Mouse (Mus musculus) urinary bladder, postnatal 36 days (tissue): ENCODE results near the gene Catspere2.
"Not testable (repeated sequence)": the region's sequence is repeated elsewhere in the genome, so short reads cannot be mapped to it uniquely, and the experiment has no call there.

ENCODE experiments used
- DNase-seq, 2 experiments: peaks; one replicate each; pipeline ENCODE4 v3.0.0; 2022; ENCODE audit warnings: low spot score in 2 of 2, mixed read lengths in 1 of 2

Gene Catspere2

DNA sequence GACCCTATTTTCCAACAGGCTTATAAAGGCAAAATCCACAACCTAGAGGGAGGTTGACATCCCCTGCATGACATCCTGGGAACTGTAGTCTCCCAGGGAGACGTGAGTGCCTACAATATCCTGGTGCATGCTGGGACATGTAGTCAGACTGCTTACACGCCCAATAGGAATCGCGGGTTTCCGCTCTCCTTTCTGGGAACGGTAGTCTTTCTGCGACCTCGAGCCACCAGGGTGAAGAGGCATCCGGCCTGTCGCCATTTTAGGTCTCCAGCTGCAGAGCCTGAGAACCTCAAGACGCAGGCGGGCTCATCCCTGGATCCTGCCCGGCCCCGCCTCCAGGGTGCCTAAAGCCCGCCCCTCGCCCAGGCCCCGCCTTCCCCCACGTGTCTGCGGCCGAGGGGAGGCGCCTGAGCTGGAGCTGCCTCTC lies at the start of gene Catspere2:
Gene Catspere2, plus strand, starts transcription at position 400 of the 427 bp plus-strand sequence.
- DNase-seq: peak; percentile 99 to 100

DNA sequence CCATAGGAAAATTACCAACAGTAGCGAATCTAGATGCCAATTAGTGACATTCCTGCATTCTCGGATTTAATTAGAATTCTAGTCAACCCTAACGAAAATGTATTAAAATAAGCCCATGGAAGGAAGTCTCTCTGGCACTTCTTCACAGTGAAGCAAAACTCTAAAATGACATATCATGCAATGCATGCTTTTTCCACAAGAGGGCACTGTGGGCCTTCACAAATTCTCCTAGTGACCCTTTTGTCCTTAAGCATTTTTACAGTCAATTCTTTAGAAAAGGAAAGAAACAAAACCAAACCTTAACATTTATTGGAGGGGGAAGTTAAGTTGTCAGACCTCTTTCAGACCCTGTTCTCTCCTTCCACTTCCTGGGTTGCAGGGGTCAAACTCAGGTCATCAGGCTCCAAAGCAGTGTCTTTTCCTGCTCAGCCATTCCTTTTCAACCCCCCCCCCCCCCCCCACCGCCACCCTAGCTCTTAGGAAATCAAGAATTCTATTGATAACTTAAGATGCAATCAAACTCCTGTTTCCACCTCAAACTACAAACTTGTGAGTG lies 42.7 kb upstream of the Catspere2 start:
- not testable (repeated sequence) for DNase-seq

DNA sequence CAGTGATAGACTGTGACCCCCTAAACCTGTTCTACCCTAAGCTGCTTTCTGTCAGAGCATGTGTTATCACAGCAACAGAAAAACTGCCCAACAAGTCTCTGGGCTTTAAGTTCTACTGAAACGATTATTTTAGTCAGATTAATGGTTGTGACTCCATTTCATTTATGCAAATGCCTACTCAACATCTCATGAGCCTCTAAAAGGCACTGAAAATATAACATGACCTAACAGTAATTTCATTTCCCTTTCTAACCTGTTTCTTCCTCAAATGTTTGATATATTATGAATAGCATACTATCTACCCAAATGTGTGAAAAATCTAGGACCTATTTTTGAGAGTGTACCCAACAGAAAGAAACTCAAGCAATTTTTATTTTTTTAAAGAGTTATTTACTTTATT lies 1.9 kb upstream of the Catspere2 start:
- no peak for DNase-seq

DNA sequence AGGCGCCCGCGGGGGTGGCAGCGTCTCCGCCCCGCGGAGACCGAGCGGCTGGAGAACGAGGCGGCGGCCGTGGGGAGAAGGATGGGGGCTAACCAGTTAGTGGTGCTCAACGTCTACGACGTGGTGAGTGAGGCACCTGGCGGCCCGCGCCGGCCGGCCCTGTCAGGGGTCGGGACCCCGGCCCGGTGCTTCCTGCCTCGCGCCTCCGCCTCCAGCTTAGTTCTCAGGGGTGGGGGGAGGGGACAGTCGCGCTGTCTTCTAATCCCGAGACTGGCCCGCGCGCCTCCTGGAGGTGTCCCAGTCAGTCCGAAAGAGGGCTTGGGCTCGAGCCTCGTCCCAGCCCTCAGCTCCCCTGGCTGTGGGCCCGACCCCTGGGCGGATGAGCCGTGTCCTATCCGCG lies 359 bp downstream of the Catspere2 start:
- not testable (repeated sequence) for DNase-seq

DNA sequence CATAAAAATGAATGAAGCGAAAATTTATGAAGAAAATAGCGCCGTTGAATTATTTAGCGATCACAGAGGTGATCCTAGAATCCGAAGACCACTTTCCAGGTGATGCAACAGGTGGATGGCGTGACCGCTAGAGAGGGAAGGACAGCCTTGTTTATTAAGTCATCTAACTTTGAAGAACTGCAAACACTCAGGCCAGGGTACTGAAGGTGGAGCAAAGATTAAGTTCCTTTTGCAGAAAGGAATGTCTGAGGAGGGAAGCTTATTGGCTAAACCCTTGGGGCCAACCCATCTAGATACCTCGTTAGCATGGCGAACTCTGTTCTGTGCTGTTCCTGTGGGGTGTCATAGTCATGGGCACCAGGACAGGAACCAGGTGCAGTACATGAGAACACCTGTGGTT lies 983 bp downstream of the Catspere2 start:
- no peak for DNase-seq

DNA sequence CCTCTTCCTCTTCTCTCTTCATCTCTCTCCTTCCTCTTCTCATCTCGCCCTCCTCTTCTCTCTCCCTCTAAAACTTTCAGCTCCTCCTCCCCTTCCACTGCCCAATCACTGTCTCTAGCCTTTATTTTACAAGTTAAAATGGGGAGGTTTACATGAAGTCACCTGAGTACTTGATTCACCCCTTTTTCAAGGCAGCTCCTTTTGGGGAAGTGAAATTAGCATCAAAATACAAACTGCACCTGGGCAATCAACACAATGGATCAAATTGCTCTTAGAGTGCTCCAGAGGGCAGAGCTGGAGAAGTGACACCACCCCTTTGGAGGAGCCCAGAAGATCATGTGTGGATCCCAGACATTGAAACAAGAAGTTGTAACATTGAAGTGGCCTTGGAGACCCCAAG lies 4.3 kb downstream of the Catspere2 start:
- DNase-seq: not testable (repeated sequence)

DNA sequence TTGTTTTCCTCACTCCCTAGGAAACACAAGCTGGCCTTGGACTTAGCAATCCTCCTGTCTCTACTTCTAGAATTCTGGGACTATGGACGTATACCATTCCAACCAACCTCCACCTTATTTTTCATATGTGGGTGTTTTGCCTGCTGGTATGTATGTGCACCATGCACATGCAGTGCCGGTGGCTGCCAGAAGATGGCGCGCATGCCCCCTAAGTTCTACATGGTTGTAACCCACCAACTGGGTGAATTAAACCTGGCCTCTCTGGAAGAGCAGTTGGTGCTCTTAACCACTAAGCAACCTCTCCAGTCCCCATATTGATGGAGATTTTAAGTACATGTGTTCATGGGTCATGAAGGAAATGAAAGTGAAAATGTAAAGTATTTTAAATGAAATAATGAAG lies 89.6 kb downstream of the Catspere2 start:
- DNase-seq: not testable (repeated sequence)

DNA sequence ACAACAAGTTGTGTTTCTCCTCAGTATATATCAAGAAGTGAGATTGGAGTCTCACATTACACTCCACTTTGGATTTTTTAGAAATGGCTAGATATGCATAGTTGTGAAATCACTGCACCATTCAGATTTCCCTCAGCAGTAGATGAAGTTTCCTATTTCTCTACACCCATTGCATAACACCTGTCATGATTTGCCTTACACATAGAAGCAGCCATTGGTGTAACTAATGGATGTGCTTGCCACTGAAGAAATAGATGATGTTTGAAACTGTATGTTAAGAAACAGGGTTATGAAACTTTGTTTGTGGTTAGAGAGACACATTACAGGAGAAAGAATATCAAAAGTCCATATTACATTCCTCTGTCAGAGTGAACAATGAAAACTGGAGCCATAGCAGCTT lies 114.6 kb downstream of the Catspere2 start:
- DNase-seq: not testable (repeated sequence)

DNA sequence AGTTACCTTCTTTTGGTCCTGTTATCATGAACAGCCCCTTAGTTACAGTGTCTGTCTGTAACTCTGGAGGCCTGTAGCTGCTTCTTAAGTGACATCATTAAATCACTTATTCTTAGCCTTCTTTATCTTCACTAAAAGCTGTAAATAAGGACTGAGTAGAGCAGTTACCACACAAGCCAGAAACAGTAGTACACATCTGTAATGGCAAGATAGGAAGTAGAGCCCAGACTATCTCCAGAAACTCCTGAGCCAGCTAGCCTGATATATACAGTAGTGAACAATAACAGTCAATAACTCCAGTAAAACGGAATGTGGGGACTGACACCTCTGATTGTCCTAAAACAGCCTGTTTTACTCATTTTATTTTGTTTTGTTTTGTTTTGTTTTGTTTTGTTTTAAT lies 125.3 kb downstream of the Catspere2 start:
- not testable (repeated sequence) for DNase-seq

DNA sequence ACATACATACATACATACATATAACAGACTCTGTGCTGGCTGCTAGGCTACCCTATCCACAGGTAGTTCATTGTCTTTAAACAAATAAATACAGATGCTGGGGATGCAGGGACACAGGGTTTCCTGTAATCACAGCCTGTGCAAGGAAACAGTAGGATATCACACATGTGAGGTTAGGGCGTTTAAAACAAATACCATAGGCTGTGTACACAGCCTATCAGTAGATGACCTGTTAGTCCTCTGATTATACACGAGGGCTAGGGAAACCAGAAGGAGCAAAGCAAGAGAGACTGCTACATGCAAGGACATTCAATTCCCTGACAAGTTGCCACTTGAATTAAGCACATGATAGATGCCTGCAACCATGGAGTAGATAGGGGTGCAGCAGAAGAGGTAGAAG lies 139.0 kb downstream of the Catspere2 start:
- not testable (repeated sequence) for DNase-seq

DNA sequence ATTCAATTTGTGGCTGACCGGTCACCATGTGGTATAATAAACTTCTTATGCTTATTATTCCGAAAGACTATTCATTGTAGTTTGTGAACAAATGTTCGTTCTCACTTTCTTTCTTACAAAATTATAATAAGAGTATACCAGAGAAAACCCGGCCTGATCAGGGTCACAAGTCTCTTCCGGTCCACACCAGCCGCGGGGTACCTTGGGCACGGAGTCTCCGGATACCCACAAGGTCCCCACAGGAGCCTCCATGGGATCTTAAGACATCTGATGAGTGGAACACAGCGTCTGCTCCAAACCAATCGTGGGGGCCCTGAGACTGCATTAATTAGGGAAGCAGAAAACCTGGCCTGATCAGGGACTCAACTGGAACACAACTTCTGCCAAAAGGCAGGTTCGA lies 151.1 kb downstream of the Catspere2 start:
- DNase-seq: no peak

DNA sequence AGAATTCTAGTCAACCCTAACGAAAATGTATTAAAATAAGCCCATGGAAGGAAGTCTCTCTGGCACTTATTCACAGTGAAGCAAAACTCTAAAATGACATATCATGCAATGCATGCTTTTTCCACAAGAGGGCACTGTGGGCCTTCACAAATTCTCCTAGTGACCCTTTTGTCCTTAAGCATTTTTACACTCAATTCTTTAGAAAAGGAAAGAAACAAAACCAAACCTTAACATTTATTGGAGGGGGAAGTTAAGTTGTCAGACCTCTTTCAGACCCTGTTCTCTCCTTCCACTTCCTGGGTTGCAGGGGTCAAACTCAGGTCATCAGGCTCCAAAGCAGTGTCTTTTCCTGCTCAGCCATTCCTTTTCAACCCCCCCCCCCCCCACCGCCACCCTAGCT lies 163.3 kb downstream of the Catspere2 start:
- DNase-seq: peak in 1 of 2 experiments; percentile 18

DNA sequence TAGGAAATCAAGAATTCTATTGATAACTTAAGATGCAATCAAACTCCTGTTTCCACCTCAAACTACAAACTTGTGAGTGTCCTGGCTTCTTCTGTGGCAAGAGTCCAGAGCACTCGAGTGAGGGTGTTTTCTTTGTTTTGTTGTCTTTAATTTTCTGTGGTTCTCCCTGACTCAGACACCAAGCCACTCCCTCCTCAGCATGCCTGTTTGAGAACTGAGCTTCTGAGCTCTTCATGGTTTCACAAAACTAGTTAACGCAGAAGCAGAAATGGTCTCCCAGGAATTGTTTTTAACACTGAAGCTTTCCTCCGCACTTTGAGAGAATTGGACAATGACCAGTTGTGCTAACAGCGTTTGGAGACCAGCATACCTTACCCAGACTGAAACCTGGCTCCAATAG lies 163.7 kb downstream of the Catspere2 start:
- not testable (repeated sequence) for DNase-seq

DNA sequence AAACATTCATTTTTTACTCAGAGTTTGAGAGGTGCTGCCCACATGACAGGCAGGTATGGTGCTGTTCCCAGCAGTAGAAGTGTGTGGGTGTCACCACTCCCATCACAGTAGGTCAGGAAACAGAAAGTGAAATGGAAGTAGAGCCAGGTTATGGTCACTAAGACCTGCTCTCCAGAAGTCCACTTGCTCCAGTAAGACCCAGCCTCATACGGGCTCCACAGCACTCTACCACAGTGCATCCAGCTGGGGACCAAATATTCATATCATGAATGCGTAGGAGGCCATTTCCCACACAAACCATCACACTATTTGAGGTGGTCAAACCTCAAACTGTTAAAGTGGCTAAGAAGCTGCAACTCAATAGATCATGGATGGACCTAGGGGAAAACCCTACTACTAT lies 199.0 kb downstream of the Catspere2 start:
- no peak for DNase-seq

DNA sequence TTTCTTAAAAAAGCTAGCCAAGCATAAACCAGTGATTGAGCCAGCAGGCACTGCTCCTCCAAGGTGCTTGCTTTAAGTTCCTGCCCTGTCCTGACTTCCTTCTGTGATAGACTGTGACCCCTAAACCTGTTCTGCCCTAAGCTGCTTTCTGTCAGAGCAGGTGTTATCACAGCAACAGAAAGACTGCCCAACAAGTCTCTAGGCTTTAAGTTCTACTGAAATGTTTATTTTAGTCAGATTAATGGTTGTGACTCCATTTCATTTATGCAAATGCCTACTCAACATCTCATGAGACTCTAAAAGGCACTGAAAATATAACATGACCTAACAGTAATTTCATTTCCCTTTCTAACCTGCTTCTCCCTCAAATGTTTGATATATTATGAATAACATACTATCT lies 202.4 kb downstream of the Catspere2 start:
- no peak for DNase-seq

DNA sequence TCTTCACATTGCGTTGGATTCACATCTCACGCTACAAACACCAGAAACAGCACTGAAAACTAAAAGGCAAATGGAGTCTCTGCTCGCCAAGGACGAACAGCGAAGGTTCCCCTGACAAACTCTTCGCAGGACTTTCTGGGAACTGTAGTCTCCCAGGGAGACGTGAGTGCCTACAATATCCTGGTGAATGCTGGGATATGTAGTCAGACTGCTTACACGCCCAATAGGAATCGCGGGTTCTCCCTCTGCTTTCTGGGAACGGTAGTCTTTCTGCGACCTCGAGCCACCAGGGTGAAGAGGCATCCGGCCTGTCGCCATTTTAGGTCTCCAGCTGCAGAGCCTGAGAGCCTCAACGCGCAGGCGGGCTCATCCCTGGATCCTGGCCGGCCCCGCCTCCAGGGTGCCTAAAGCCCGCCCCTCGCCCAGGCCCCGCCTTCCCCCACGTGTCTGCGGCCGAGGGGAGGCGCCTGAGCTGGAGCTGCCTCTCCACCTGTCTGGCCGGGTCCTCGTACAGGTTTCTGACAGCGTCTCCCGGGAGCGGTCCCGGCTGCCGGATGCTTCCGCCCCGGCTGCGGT lies 204.1 kb downstream of the Catspere2 start, which contains the start of gene Desi2:
Gene Desi2, plus strand, starts transcription at position 202 of the 576 bp plus-strand sequence.
- peak; percentile 91 to 96 for DNase-seq

DNA sequence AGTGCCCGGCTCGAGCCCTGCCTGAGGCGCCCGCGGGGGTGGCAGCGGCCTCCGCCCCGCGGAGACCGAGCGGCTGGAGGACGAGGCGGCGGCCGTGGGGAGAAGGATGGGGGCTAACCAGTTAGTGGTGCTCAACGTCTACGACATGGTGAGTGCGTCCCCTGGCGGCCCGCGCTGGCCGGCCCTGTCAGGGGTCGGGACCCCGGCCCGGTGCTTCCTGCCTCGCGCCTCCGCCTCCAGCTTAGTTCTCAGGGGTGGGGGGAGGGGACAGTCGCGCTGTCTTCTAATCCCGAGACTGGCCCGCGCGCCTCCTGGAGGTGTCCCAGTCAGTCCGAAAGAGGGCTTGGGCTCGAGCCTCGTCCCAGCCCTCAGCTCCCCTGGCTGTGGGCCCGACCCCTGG lies 204.6 kb downstream of the Catspere2 start:
- not testable (repeated sequence) for DNase-seq

DNA sequence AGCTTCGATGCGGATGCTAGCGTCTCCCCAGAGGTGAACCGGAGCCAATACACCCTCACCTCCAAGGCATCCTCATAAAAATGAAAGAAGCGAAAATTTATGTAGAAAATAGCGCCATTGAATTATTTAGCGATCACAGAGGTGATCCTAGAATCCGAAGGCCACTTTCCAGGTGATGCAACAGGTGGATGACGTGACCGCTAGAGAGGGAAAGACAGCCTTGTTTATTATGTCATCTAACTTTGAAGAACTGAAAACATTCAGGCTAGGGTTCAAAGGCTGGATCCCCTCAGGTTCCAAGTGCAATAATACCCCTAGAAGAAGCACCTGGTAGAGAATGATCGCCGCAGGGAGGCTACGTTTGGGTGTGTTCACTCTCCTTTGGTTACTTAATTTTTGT lies 205.2 kb downstream of the Catspere2 start:
- DNase-seq: no peak

DNA sequence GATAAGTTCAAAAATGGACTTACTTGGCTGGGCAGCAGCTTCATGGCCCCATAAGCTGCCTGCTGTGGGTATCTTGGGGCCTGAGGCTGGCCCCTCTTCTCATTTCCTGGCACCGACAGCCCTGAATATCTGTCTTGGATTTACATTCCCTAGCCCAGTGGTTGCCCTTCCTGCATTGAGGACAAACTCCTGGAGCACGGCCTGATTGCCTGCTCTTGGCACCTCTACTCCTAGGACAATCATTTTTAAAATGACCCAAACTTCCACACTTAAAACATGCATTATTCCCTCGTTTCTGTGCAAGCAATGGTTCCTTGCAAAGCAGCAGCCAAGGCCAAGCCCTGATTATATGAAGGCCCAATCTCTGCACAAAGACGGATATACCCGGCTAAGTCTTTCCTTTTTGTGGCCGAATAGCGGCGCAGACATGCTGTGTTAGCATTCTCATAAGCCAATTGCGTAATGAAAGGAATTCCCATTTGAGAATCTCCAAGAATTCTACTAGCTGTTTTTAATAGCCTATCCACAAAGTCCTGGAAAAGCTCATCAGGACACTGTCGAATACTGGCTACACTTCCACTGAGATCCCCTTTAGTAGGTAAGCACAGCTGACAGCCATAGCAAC lies 222.6 kb downstream of the Catspere2 start:
- peak in 1 of 2 experiments; percentile 15 for DNase-seq

DNA sequence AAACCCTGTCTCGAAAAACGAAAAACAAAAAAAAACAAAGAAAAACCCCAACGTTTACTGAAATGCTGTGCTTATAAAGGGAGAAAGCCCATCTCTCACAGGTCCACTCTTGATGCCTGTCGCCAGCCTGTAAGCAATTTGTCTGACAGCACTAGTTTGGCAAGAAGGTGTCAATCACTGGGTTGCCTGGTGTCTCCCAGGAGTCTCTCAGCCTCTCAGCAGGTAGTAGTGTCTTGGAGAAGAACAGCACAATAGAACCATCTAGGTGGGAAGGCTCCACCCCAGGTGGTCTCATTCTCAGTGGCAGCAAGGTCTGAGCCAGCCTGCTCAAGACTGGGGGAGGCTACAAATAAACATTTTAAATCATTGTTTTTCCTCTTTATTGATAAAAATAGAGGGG lies 224.6 kb downstream of the Catspere2 start:
- not testable (repeated sequence) for DNase-seq

DNA sequence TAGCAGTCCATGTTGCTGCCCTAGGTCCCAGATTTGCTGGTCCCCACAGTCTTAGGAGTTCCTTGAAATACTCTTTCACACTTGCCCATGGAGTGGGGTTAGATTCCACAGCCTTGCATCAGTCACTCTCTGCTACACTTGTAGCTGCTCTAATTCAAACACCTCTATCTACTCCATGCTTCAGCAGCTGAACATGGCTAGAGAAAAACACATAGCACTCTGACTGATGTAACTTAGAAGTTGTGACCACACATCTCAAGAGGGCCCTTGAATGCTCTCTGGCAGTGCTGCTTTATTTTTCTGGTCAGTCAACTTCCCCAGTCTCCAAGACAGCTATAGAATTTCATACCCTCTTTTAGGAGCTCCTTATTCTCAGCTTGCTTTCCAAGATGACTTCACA lies 226.7 kb downstream of the Catspere2 start:
- DNase-seq: no peak

DNA sequence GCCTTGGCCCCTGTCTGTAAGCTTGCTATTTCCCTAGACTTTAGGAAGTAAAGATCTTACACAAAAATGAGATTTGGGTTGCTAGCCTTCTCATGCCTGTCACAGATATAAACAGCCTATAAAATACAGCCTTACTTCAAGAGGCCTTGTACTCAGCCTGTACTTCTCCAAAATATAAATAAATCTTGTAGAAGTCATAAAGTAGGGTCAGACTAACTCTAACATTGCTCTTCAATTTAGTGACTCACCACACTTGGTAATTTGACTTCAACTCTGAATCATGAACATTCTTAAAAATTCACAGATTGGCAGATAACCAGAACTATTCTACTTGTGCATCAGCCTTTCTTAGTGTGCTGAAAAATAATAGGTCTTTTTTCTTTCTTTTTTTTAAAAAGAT lies 233.9 kb downstream of the Catspere2 start:
- DNase-seq: no peak

DNA sequence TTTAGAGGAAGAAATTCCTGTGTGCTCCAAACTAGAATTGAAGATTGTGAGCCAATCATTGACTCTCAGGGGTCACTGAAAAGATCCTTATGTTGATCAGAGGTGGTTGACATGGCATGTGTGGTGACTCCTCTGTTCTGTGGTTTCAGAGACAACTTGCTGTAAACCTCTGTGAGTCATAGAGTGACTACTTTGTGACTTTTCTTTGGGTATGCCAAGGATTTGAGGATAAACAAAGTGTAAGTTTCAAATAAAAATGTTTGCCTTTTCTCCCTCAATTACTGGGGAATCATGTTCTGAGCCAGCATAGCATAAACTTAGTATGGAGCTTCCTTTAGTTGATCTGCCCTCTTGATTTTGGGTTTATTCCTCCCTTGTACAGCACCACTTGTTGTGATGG lies 235.1 kb downstream of the Catspere2 start:
- no peak for DNase-seq
